Mouse (Mus musculus): ENCODE results near the gene Ppp2r2c. TPM values are rescaled to one million over a fixed set of nuclear protein-coding genes. Genes with fewer than 3 reads are reported as not detected.

The Ppp2r2c gene
- total RNA-seq, 2 experiments from 2014 or later = 0.08 to 0.28 TPM

GRCm38 (mm10) chr5:36869578-36870236 is 1.4 kb downstream of the Ppp2r2c start:
- no peak for DNase-seq
- intact Hi-C loops (cut with DNase I) = no loop called here

GRCm38 (mm10) chr5:36870916-36871315 is 2.6 kb downstream of the Ppp2r2c start:
- intact Hi-C loops (cut with DNase I) = no loop called here
- no peak for DNase-seq

- no peak for DNase-seq
- intact Hi-C loops (cut with DNase I) = no loop called here
These were observed 7.6 kb downstream of the Ppp2r2c start for GRCm38 (mm10) chr5:36875956-36876355.

GRCm38 (mm10) chr5:36876777-36877396 is 8.6 kb downstream of the Ppp2r2c start:
- DNase-seq = no peak
- intact Hi-C loops (cut with DNase I) = no loop called here

GRCm38 (mm10) chr5:36877641-36878040 is 9.3 kb downstream of the Ppp2r2c start:
- intact Hi-C loops (cut with DNase I) = no loop called here
- DNase-seq = no peak

GRCm38 (mm10) chr5:36878801-36879200 is 10.5 kb downstream of the Ppp2r2c start:
- intact Hi-C loops (cut with DNase I) = no loop called here
- no peak for DNase-seq

GRCm38 (mm10) chr5:36880622-36881021 is 12.3 kb downstream of the Ppp2r2c start:
- intact Hi-C loops (cut with DNase I) = no loop called here
- DNase-seq = no peak

GRCm38 (mm10) chr5:36883516-36883915 is 15.2 kb downstream of the Ppp2r2c start:
- intact Hi-C loops (cut with DNase I) = no loop called here

GRCm38 (mm10) chr5:36885067-36885466 is 16.8 kb downstream of the Ppp2r2c start:
- intact Hi-C loops (cut with DNase I) = no loop called here

More at GRCm38 (mm10) chr5:36883516-36883915, 15.2 kb downstream of the Ppp2r2c start:
- DNase-seq = no peak

GRCm38 (mm10) chr5:36885595-36885994 is 17.3 kb downstream of the Ppp2r2c start:
- DNase-seq = no peak
- intact Hi-C loops (cut with DNase I) = no loop called here

More at GRCm38 (mm10) chr5:36885067-36885466, 16.8 kb downstream of the Ppp2r2c start:
- no peak for DNase-seq

GRCm38 (mm10) chr5:36886298-36886697 is 18.0 kb downstream of the Ppp2r2c start:
- intact Hi-C loops (cut with DNase I) = no loop called here
- DNase-seq = no peak

- intact Hi-C loops (cut with DNase I) = no loop called here
- DNase-seq = no peak
These were observed 18.6 kb downstream of the Ppp2r2c start for GRCm38 (mm10) chr5:36886852-36887283.

GRCm38 (mm10) chr5:36887299-36887988 is 19.1 kb downstream of the Ppp2r2c start:
- intact Hi-C loops (cut with DNase I) = no loop called here
- no peak for DNase-seq

GRCm38 (mm10) chr5:36888501-36888900 is 20.2 kb downstream of the Ppp2r2c start:
- intact Hi-C loops (cut with DNase I) = no loop called here
- no peak for DNase-seq

GRCm38 (mm10) chr5:36888911-36889310 is 20.6 kb downstream of the Ppp2r2c start:
- DNase-seq = no peak
- intact Hi-C loops (cut with DNase I) = no loop called here

GRCm38 (mm10) chr5:36889380-36889886 is 21.1 kb downstream of the Ppp2r2c start:
- intact Hi-C loops (cut with DNase I) = no loop called here
- DNase-seq = no peak

- intact Hi-C loops (cut with DNase I) = no loop called here
- DNase-seq = no peak
These were observed 22.5 kb downstream of the Ppp2r2c start for GRCm38 (mm10) chr5:36890794-36891193.

GRCm38 (mm10) chr5:36891793-36892470 is 23.6 kb downstream of the Ppp2r2c start:
- intact Hi-C loops (cut with DNase I) = no loop called here
- DNase-seq = no peak

GRCm38 (mm10) chr5:36893263-36893662 is 24.9 kb downstream of the Ppp2r2c start:
- intact Hi-C loops (cut with DNase I) = no loop called here

GRCm38 (mm10) chr5:36894070-36894469 is 25.8 kb downstream of the Ppp2r2c start:
- DNase-seq = no peak

More at GRCm38 (mm10) chr5:36893263-36893662, 24.9 kb downstream of the Ppp2r2c start:
- DNase-seq = no peak

More at GRCm38 (mm10) chr5:36894070-36894469, 25.8 kb downstream of the Ppp2r2c start:
- intact Hi-C loops (cut with DNase I) = no loop called here

Data from heart, postnatal 36 days (tissue).